Comparison of ENCODE assay signal across 7 mouse cellular contexts in the genomic region with DNA sequence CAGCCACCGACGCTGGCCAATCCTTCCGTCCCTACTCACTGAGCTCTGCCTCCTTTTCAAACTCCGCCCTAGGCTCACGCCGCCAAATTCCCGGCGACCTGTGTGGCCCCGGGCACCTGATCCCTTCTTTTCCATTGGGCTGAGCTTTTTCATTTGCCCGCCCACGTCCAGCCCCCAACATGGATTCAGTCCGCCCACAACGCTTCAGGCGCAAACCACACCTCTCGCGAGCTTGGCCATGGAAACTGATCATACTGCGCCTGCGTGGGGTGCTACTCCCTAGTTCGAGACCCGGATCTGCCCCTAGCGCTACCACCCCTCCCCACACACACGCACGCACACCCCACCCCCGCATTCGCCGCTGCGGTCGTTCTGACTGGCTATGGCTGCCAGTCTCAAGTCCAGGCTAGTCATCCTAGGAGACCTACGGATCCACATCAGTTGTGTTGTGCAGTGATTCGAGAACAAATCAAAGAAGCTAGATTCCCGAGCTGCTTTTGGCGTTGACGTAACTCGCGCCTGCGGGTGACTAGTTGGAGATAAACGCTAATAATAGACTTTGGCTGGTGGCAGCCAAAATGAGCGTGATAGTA. TPM values are rescaled to one million over a fixed set of nuclear protein-coding genes. Genes with fewer than 3 reads are reported as not detected.
DNase-seq lines count a peak whose midpoint lies in the region; ATAC-seq and TF ChIP-seq lines count a peak whose summit lies in the region.

No protein-coding gene starts in this region.

- peak overlapping the region; percentile 45 for H3K9ac ChIP-seq in intestine, postnatal 0 days (ENCODE audit: low read depth, low read length)
- H3K9ac ChIP-seq in midbrain, embryonic 12.5 days (replicated peaks): 0 out of 2 replicates have a peak overlapping the region, but pooled peaks have one; percentile 6

- H3K4me3 ChIP-seq in embryonic facial prominence, embryonic 10.5 days: peak overlapping the region; percentile 62
- peak overlapping the region; percentile 43 for H3K4me3 ChIP-seq in intestine, postnatal 0 days (ENCODE audit: low read depth, low read length)
- H3K4me3 ChIP-seq in midbrain, embryonic 12.5 days: peak overlapping the region; percentile 49
- peak overlapping the region; percentile 80 for H3K4me3 ChIP-seq in small intestine, adult 2 months (ENCODE audit: low read depth, low read length)

- intact Hi-C loops in left cerebral cortex, postnatal 4 days (cut with DNase I): no loop called here

- peak; percentile 91 for DNase-seq in adrenal gland, postnatal 10 days
- peak; percentile 95 for DNase-seq in embryonic facial prominence, embryonic 10.5 days (ENCODE audit: low spot score)
- peak; percentile 62 for DNase-seq in gonadal fat pad, adult 2 months (ENCODE audit: low read depth)
- peak; percentile 94 for DNase-seq in left cerebral cortex, postnatal 4 days

- H3K4me2 ChIP-seq in intestine, postnatal 0 days (replicated peaks; ENCODE audit: low read depth): peak overlapping the region; percentile 63
- peak overlapping the region; percentile 40 for H3K4me2 ChIP-seq in midbrain, embryonic 12.5 days (replicated peaks)

- no peak for TF ChIP-seq POLR2A in small intestine, adult 2 months (IDR thresholded peaks at IDR 0.05; ENCODE audit: low read depth, low read length)

- ATAC-seq in intestine, postnatal 0 days: peak; percentile 99
- peak; percentile 99 for ATAC-seq in midbrain, embryonic 12.5 days (ENCODE audit: low FRiP score, low read depth)

- 17% methylated on average over 38 of the region's 38 CpGs for WGBS in embryonic facial prominence, embryonic 10.5 days
- 22% methylated on average over 38 of the region's 38 CpGs for WGBS in intestine, postnatal 0 days
- 27% methylated on average over 38 of the region's 38 CpGs for WGBS in midbrain, embryonic 12.5 days
- WGBS in small intestine, adult 2 months: 10% methylated on average over 38 of the region's 38 CpGs

- peaks cover 4% of the 10 kb centered on the region; the same call in 1 of the 2 replicates for H3K9me3 ChIP-seq in embryonic facial prominence, embryonic 10.5 days
- H3K9me3 ChIP-seq in intestine, postnatal 0 days (ENCODE audit: control insufficient read depth): no peaks in the 10 kb centered on the region
- H3K9me3 ChIP-seq in midbrain, embryonic 12.5 days: no peaks in the 10 kb centered on the region

- H3K36me3 ChIP-seq in embryonic facial prominence, embryonic 10.5 days (replicated peaks): peaks cover 4% of the 10 kb centered on the region; the same call in 1 of the 2 replicates
- no peaks in the 10 kb centered on the region for H3K36me3 ChIP-seq in intestine, postnatal 0 days (ENCODE audit: control insufficient read depth, insufficient read depth)
- H3K36me3 ChIP-seq in midbrain, embryonic 12.5 days: peaks cover 8% of the 10 kb centered on the region; the same call in 1 of the 2 replicates
- H3K36me3 ChIP-seq in small intestine, adult 2 months (ENCODE audit: control insufficient read depth, insufficient read depth, low read length): no peaks in the 10 kb centered on the region

- H3K27me3 ChIP-seq in embryonic facial prominence, embryonic 10.5 days (replicated peaks; ENCODE audit: low read depth, poor library complexity, severe bottlenecking): no peaks in the 10 kb centered on the region
- H3K27me3 ChIP-seq in intestine, postnatal 0 days (replicated peaks; ENCODE audit: control insufficient read depth, insufficient read depth, low read length): no peaks in the 10 kb centered on the region
- H3K27me3 ChIP-seq in midbrain, embryonic 12.5 days: no peaks in the 10 kb centered on the region
- H3K27me3 ChIP-seq in small intestine, adult 2 months (ENCODE audit: control insufficient read depth, insufficient read depth, low read length): no peaks in the 10 kb centered on the region

- TF ChIP-seq CTCF in intestine, postnatal 0 days (IDR thresholded peaks at IDR 0.05; ENCODE audit: low read depth): no peak
- TF ChIP-seq CTCF in small intestine, adult 2 months (IDR thresholded peaks at IDR 0.05; ENCODE audit: extremely low read depth, insufficient read length, insufficient replicate concordance, low read depth, low read length): no peak

- peaks cover 5% of the 10 kb centered on the region for H3K4me1 ChIP-seq in embryonic facial prominence, embryonic 10.5 days
- H3K4me1 ChIP-seq in intestine, postnatal 0 days (replicated peaks; ENCODE audit: control insufficient read depth, insufficient read depth, low read length): no peaks in the 10 kb centered on the region
- peaks cover 6% of the 10 kb centered on the region for H3K4me1 ChIP-seq in midbrain, embryonic 12.5 days
- H3K4me1 ChIP-seq in small intestine, adult 2 months (ENCODE audit: control insufficient read depth, insufficient read depth, insufficient read length, low read length): no peaks in the 10 kb centered on the region; the same call in 1 of the 2 replicates

- peak overlapping the region; percentile 84 for H3K27ac ChIP-seq in embryonic facial prominence, embryonic 10.5 days (replicated peaks)
- no peak overlapping the region for H3K27ac ChIP-seq in intestine, postnatal 0 days (ENCODE audit: low read depth, low read length)
- H3K27ac ChIP-seq in midbrain, embryonic 12.5 days (replicated peaks): 0 out of 2 replicates have a peak overlapping the region, but pooled peaks have one; percentile 35
- no peak overlapping the region for H3K27ac ChIP-seq in small intestine, adult 2 months (ENCODE audit: insufficient read depth, low read depth, low read length)

RNA-seq across cellular contexts. Expression of a gene that starts 0.3 kb away (rescaled TPM):
- 10 to 100 TPM; 17.9 to 19.2 TPM for total RNA-seq in adrenal gland, postnatal 10 days (2021)
- 55.7 and 58.4 TPM in 2 replicates for polyA plus RNA-seq in embryonic facial prominence, embryonic 10.5 days (2016; fragmentation: Nextera tagmentation; extraction: Ambion mirVana)
- polyA plus RNA-seq in gonadal fat pad, adult 2 months (2012; rRNA removed): 179 and 264 TPM in 2 replicates
- 4.6 and 5.4 TPM in 2 replicates for polyA plus RNA-seq in intestine, postnatal 0 days (2015; fragmentation: Nextera tagmentation; extraction: Ambion mirVana)
- total RNA-seq in left cerebral cortex, postnatal 4 days (2021): 10 to 100 TPM; 62.5 to 71.4 TPM
- 80.1 and 87.9 TPM in 2 replicates for polyA plus RNA-seq in midbrain, embryonic 12.5 days (2016; fragmentation: Nextera tagmentation; extraction: Ambion mirVana)
- polyA plus RNA-seq in small intestine, adult 2 months (2012; rRNA removed): 5.8 and 11.0 TPM in 2 replicates

RNA-seq across cellular contexts. Expression of a gene that starts 19.6 kb away (rescaled TPM):
- not detected for total RNA-seq in adrenal gland, postnatal 10 days (2021)
- polyA plus RNA-seq in embryonic facial prominence, embryonic 10.5 days (2016; fragmentation: Nextera tagmentation; extraction: Ambion mirVana): 0.28 TPM in 1 of 2 replicates, not detected in the other
- 0.16 TPM in 1 of 2 replicates, not detected in the other for polyA plus RNA-seq in gonadal fat pad, adult 2 months (2012; rRNA removed)
- not detected in 2 replicates for polyA plus RNA-seq in intestine, postnatal 0 days (2015; fragmentation: Nextera tagmentation; extraction: Ambion mirVana)
- not detected for total RNA-seq in left cerebral cortex, postnatal 4 days (2021)
- polyA plus RNA-seq in midbrain, embryonic 12.5 days (2016; fragmentation: Nextera tagmentation; extraction: Ambion mirVana): not detected in 2 replicates
- polyA plus RNA-seq in small intestine, adult 2 months (2012; rRNA removed): not detected in 2 replicates

RNA-seq across cellular contexts. Expression of a gene that starts 28.4 kb away (rescaled TPM):
- 10 to 100 TPM; 37.3 to 41.2 TPM for total RNA-seq in adrenal gland, postnatal 10 days (2021)
- polyA plus RNA-seq in embryonic facial prominence, embryonic 10.5 days (2016; fragmentation: Nextera tagmentation; extraction: Ambion mirVana): 3.0 and 4.5 TPM in 2 replicates
- 0.97 and 1.3 TPM in 2 replicates for polyA plus RNA-seq in gonadal fat pad, adult 2 months (2012; rRNA removed)
- 17.5 and 18.0 TPM in 2 replicates for polyA plus RNA-seq in intestine, postnatal 0 days (2015; fragmentation: Nextera tagmentation; extraction: Ambion mirVana)
- 100 to 1,000 TPM; 188 to 204 TPM for total RNA-seq in left cerebral cortex, postnatal 4 days (2021)
- 77.5 and 87.2 TPM in 2 replicates for polyA plus RNA-seq in midbrain, embryonic 12.5 days (2016; fragmentation: Nextera tagmentation; extraction: Ambion mirVana)
- polyA plus RNA-seq in small intestine, adult 2 months (2012; rRNA removed): 10.8 and 21.1 TPM in 2 replicates

RNA-seq across cellular contexts. Expression of a gene that starts 29.9 kb away (rescaled TPM):
- total RNA-seq in adrenal gland, postnatal 10 days (2021): 1 to 10 TPM; 1.2 to 2.5 TPM
- 5.2 and 5.6 TPM in 2 replicates for polyA plus RNA-seq in embryonic facial prominence, embryonic 10.5 days (2016; fragmentation: Nextera tagmentation; extraction: Ambion mirVana)
- polyA plus RNA-seq in gonadal fat pad, adult 2 months (2012; rRNA removed): 0.13 and 0.16 TPM in 2 replicates
- 0.08 TPM in 1 of 2 replicates, not detected in the other for polyA plus RNA-seq in intestine, postnatal 0 days (2015; fragmentation: Nextera tagmentation; extraction: Ambion mirVana)
- not detected for total RNA-seq in left cerebral cortex, postnatal 4 days (2021)
- polyA plus RNA-seq in midbrain, embryonic 12.5 days (2016; fragmentation: Nextera tagmentation; extraction: Ambion mirVana): 1.5 TPM in 2 replicates
- polyA plus RNA-seq in small intestine, adult 2 months (2012; rRNA removed): 0.25 and 0.47 TPM in 2 replicates

RNA-seq across cellular contexts. Expression of a gene that starts 38.7 kb away (rescaled TPM):
- total RNA-seq in adrenal gland, postnatal 10 days (2021): not detected
- 0.51 TPM in 1 of 2 replicates, not detected in the other for polyA plus RNA-seq in embryonic facial prominence, embryonic 10.5 days (2016; fragmentation: Nextera tagmentation; extraction: Ambion mirVana)
- not detected in 2 replicates for polyA plus RNA-seq in gonadal fat pad, adult 2 months (2012; rRNA removed)
- not detected in 2 replicates for polyA plus RNA-seq in intestine, postnatal 0 days (2015; fragmentation: Nextera tagmentation; extraction: Ambion mirVana)
- total RNA-seq in left cerebral cortex, postnatal 4 days (2021): not detected
- polyA plus RNA-seq in midbrain, embryonic 12.5 days (2016; fragmentation: Nextera tagmentation; extraction: Ambion mirVana): not detected in 2 replicates
- not detected in 2 replicates for polyA plus RNA-seq in small intestine, adult 2 months (2012; rRNA removed)

Comparison
In these comparisons a context has a peak if more than half of its experiments do, and no peak if none do; other contexts are left out.
1. H3K27ac ChIP-seq: peak in embryonic facial prominence, embryonic 10.5 days (single experiment) and midbrain, embryonic 12.5 days (single experiment); none in intestine, postnatal 0 days (single experiment) and small intestine, adult 2 months (single experiment).
2. Peak in every context shown above with its lines, with median percentiles within 50 percentile points of each other: DNase-seq and H3K4me3 ChIP-seq.